Mouse (Mus musculus) E14TG2a.4 (cell line): ENCODE results near the gene Mbnl1.

Source experiments
- CTCF ChIP-seq: conservative IDR thresholded peaks from 2 replicates; pipeline ENCODE4 v1.5.1; 2014; ENCODE audit warnings: low read length
- NANOG ChIP-seq: IDR thresholded peaks from 2 replicates; pipeline ENCODE4 v1.6.1; 2014; ENCODE audit warnings: borderline replicate concordance, low read length, mixed read lengths

DNA sequence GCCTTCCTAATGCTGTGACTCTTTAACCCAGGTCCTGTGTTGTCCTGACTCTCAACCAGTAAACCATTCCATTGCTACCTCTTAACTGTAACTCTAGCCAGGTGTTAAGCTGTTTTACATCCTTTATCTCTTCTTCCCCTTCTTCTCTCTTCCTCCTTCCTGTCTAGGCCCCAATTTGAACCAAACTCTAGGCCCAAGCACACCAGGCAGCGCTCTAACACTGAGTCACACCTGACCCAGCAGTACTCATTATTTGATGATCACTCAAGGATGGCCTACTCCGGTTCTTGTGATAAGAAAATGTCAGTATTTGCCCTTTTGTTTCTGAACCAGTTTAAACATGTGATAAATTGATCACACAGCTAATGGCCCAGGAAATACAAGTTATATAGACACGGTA, 92.6 kb downstream of the Mbnl1 start:
- TF ChIP-seq CTCF, result no peak
- TF ChIP-seq NANOG, result no peak
